Mouse (Mus musculus) small intestine, adult 2 months (tissue): Measurements from ENCODE around the gene Xylt1.

ENCODE experiments used
- CTCF ChIP-seq: fragments of 200-500 bp; IDR thresholded peaks from 2 replicates; pipeline ENCODE4 v1.5.1; 2012; ENCODE audit warnings: low read depth, mild to moderate bottlenecking, control low read depth, inconsistent platforms, low read length, moderate library complexity, mixed read lengths; ENCODE audit not compliant: insufficient replicate concordance, insufficient read length; ENCODE audit errors: extremely low read depth
- POLR2A ChIP-seq: fragments of 200-500 bp; IDR thresholded peaks from 2 replicates; pipeline ENCODE4 v1.6.1; 2012; ENCODE audit warnings: low read depth, mild to moderate bottlenecking, control low read depth, inconsistent platforms, low read length, moderate library complexity

DNA sequence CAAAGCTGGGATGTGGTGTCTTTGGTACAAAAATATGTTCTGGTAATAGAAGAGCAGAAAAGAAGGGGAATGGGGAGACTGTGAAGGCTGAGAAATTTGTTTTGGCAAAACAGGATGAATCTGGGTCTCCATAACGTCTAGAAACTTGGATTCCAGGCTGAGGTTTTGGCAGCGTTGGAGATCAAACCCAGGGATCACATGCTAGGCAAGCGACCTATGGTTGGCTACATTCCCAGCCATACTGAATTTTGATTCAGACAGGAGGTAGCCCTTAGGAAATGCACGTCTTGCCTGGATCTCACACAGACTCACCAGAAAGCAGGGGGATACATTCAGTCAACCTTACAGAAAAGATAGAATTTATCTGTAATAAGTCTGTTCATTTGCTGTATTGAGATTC is 84.2 kb downstream of the Xylt1 start:
- TF ChIP-seq CTCF, result no peak
- no peak for TF ChIP-seq POLR2A
